Mouse (Mus musculus) G1E (cell line): ENCODE data around the gene Rap1b.

Source experiments
- CTCF ChIP-seq: IDR thresholded peaks from 2 replicates; pipeline ENCODE4 v1.5.1; 2012; ENCODE audit warnings: low read depth, low read length, inconsistent platforms, mixed read lengths
- GATA1 ChIP-seq: IDR thresholded peaks from 2 replicates; pipeline ENCODE4 v1.6.1; 2012; ENCODE audit warnings: borderline replicate concordance, low read length, inconsistent platforms, mixed read lengths
- POLR2AphosphoS5 ChIP-seq: IDR thresholded peaks from 2 replicates; pipeline ENCODE4 v1.6.1; 2012; ENCODE audit warnings: low read depth, low read length, inconsistent platforms; ENCODE audit not compliant: insufficient replicate concordance
- TAL1 ChIP-seq: conservative IDR thresholded peaks from 2 replicates; pipeline ENCODE4 v1.6.1; 2012; ENCODE audit warnings: low read depth, low read length, inconsistent platforms, mixed read lengths

DNA sequence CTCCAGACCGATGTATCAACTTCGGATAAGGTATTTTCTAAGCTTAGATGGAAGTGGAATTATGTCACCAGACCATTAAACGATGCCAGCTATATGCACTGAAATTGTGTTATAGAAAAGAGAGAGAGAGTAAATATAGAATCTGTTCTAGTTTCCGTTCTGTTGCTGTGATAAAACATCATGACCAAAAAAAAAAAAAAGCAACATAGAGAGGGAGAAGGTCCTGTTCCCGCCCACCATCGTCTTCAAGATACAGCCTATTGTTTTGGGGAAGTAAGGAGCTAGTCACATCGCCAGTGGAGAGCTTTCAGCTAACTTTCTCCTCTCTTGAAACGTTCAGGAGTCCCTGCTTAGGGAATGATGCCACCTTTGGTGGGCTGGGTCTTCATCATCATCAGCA, 37.6 kb upstream of the Rap1b start:
- no peak for TF ChIP-seq CTCF
- TF ChIP-seq POLR2AphosphoS5: no peak
- TF ChIP-seq TAL1: no peak
- no peak for TF ChIP-seq GATA1
